Mouse (Mus musculus) hindbrain, embryonic 11.5 days (tissue): ENCODE measurements around the gene Chst11. TPM values are rescaled to one million over a fixed set of nuclear protein-coding genes. Genes with fewer than 3 reads are reported as not detected.

Experiments
- ATAC-seq: fragments of 200-750 bp; cut with Nextera tagmentation; 2 replicates; pipeline ENCODE4 v1.8.0; 2017; ENCODE audit warnings: mild to moderate bottlenecking, moderate TSS enrichment, moderate library complexity; ENCODE audit not compliant: low FRiP score
- DNase-seq: peaks from one replicate; pipeline ENCODE4 v3.0.0-alpha.2; 2015; ENCODE audit warnings: low spot score
- H3K27ac ChIP-seq: fragments of 300-500 bp; sonication (generic); 2 replicates; pipeline ENCODE4 v1.5.1; 2014; ENCODE audit warnings: mild to moderate bottlenecking, low read depth, low read length
- H3K27me3 ChIP-seq: fragments of 300-500 bp; sonication (generic); 2 replicates; pipeline ENCODE4 v1.6.1; 2014; ENCODE audit warnings: mild to moderate bottlenecking, low read length, moderate library complexity, mixed read lengths; ENCODE audit not compliant: control insufficient read depth, insufficient read depth
- H3K36me3 ChIP-seq: fragments of 300-500 bp; sonication (generic); 2 replicates; pipeline ENCODE4 v1.6.1; 2014; ENCODE audit warnings: mild to moderate bottlenecking, low read length, moderate library complexity, mixed read lengths; ENCODE audit not compliant: control insufficient read depth, insufficient read depth
- H3K4me1 ChIP-seq: fragments of 300-500 bp; sonication (generic); replicated peaks from 2 replicates; pipeline ENCODE4 v1.6.1; 2014; ENCODE audit warnings: low read length, mixed read lengths; ENCODE audit not compliant: control insufficient read depth, insufficient read depth
- H3K4me2 ChIP-seq: fragments of 300-500 bp; sonication (generic); replicated peaks from 2 replicates; pipeline ENCODE4 v1.6.1; 2014; ENCODE audit warnings: mild to moderate bottlenecking, low read depth, low read length
- H3K4me3 ChIP-seq: fragments of 300-500 bp; sonication (generic); 2 replicates; pipeline ENCODE4 v1.5.1; 2014; ENCODE audit warnings: low read depth, low read length
- H3K9ac ChIP-seq: fragments of 300-500 bp; sonication (generic); 2 replicates; pipeline ENCODE4 v1.6.1; 2014; ENCODE audit warnings: low read depth, low read length
- H3K9me3 ChIP-seq: fragments of 300-500 bp; sonication (generic); 2 replicates; pipeline ENCODE4 v1.6.1; 2016; ENCODE audit warnings: low read length; ENCODE audit not compliant: control insufficient read depth
- WGBS: fragments of 180-500 bp; shearing (Covaris S2); extraction: QIAGEN DNeasy Blood & Tissue Kit; methylation state at CpG from one replicate; pipeline ENCODE4 v1.1.7; 2014; 5-methylcytosine and 5-hydroxymethylcytosine counted together
- polyA plus RNA-seq: library from polyadenylated mRNA; unstranded; fragments of >200 nt; fragmentation: Nextera tagmentation; extraction: Ambion mirVana; gene quantifications from 2 replicates; pipeline ENCODE4 v1.2.1, GENCODE M21; 2014

Chst11 gene
- polyA plus RNA-seq, 1 experiment from 2014 or later: 2.3 TPM

- Histone ChIP-seq H3K4me2 (no peak overlapping the region), H3K9me3 (no peaks in the 10 kb centered on the region), H3K27ac (no peak overlapping the region), H3K36me3 (no peaks in the 10 kb centered on the region), H3K4me3 (no peak overlapping the region), H3K9ac (no peak overlapping the region), H3K27me3 (no peaks in the 10 kb centered on the region), H3K4me1 (no peaks in the 10 kb centered on the region)
- no peak for ATAC-seq
- DNase-seq: no peak
- WGBS: 88% methylated on average over 11 of the region's 11 CpGs
Measured at GRCm38 (mm10) chr10:83168303-83169056, 183.2 kb downstream of the Chst11 start.

- H3K4me2 ChIP-seq: no peak overlapping the region
- no peaks in the 10 kb centered on the region for H3K27me3 ChIP-seq
- no peak overlapping the region for H3K27ac ChIP-seq
- no peaks in the 10 kb centered on the region for H3K4me1 ChIP-seq
- H3K4me3 ChIP-seq: no peak overlapping the region
- no peaks in the 10 kb centered on the region for H3K9me3 ChIP-seq
- no peak overlapping the region for H3K9ac ChIP-seq
- WGBS: 82% methylated on average over 6 of the region's 6 CpGs
- no peak for DNase-seq
- no peak for ATAC-seq
- H3K36me3 ChIP-seq: no peaks in the 10 kb centered on the region
Measured at GRCm38 (mm10) chr10:83169554-83169953, 184.3 kb downstream of the Chst11 start.

- Histone ChIP-seq H3K9me3 (no peaks in the 10 kb centered on the region), H3K36me3 (no peaks in the 10 kb centered on the region), H3K4me3 (no peak overlapping the region), H3K4me2 (no peak overlapping the region), H3K27me3 (no peaks in the 10 kb centered on the region), H3K4me1 (no peaks in the 10 kb centered on the region), H3K27ac (no peak overlapping the region), H3K9ac (no peak overlapping the region)
- DNase-seq: no peak
- WGBS: 89% methylated on average over 5 of the region's 5 CpGs
- no peak for ATAC-seq
Measured at GRCm38 (mm10) chr10:83178151-83178550, 192.9 kb downstream of the Chst11 start.

GRCm38 (mm10) chr10:83178661-83179060 is 193.4 kb downstream of the Chst11 start:
- no peak overlapping the region for H3K4me3 ChIP-seq
- no peak overlapping the region for H3K9ac ChIP-seq
- H3K36me3 ChIP-seq: no peaks in the 10 kb centered on the region
- WGBS: 86% methylated on average over 1 of the region's 1 CpGs
- no peak overlapping the region for H3K27ac ChIP-seq
- H3K27me3 ChIP-seq: no peaks in the 10 kb centered on the region
- DNase-seq (no peak), ATAC-seq (no peak)
- no peak overlapping the region for H3K4me2 ChIP-seq
- no peaks in the 10 kb centered on the region for H3K4me1 ChIP-seq
- H3K9me3 ChIP-seq: no peaks in the 10 kb centered on the region

GRCm38 (mm10) chr10:83181831-83182572 is 196.7 kb downstream of the Chst11 start:
- H3K27ac ChIP-seq: no peak overlapping the region
- H3K27me3 ChIP-seq: no peaks in the 10 kb centered on the region
- no peaks in the 10 kb centered on the region for H3K9me3 ChIP-seq
- H3K9ac ChIP-seq: no peak overlapping the region
- no peak; the same call in 1 of the 2 replicates for ATAC-seq
- WGBS: 77% methylated on average over 15 of the region's 15 CpGs
- no peaks in the 10 kb centered on the region for H3K36me3 ChIP-seq
- no peaks in the 10 kb centered on the region for H3K4me1 ChIP-seq
- H3K4me2 ChIP-seq: no peak overlapping the region
- no peak overlapping the region for H3K4me3 ChIP-seq
- DNase-seq: no peak

GRCm38 (mm10) chr10:83182573-83182960 is 197.3 kb downstream of the Chst11 start:
- no peak overlapping the region for H3K4me3 ChIP-seq
- peak; percentile 84 for DNase-seq
- H3K27me3 ChIP-seq: no peaks in the 10 kb centered on the region
- no peak overlapping the region for H3K4me2 ChIP-seq
- H3K4me1 ChIP-seq: no peaks in the 10 kb centered on the region
- H3K36me3 ChIP-seq: no peaks in the 10 kb centered on the region
- WGBS: 30% methylated on average over 8 of the region's 8 CpGs
- H3K27ac ChIP-seq: no peak overlapping the region
- no peak overlapping the region for H3K9ac ChIP-seq
- no peaks in the 10 kb centered on the region for H3K9me3 ChIP-seq
- ATAC-seq: no peak; the same call in 1 of the 2 replicates

- Histone ChIP-seq H3K4me1 (no peaks in the 10 kb centered on the region), H3K9me3 (no peaks in the 10 kb centered on the region), H3K27me3 (no peaks in the 10 kb centered on the region), H3K36me3 (no peaks in the 10 kb centered on the region), H3K27ac (no peak overlapping the region), H3K9ac (no peak overlapping the region), H3K4me2 (no peak overlapping the region), H3K4me3 (no peak overlapping the region)
- WGBS: 70% methylated on average over 12 of the region's 12 CpGs
- ATAC-seq (no peak), DNase-seq (no peak)
Measured at GRCm38 (mm10) chr10:83183634-83184479, 198.6 kb downstream of the Chst11 start.

- no peaks in the 10 kb centered on the region for H3K27me3 ChIP-seq
- no peaks in the 10 kb centered on the region for H3K9me3 ChIP-seq
- no peaks in the 10 kb centered on the region for H3K36me3 ChIP-seq
- H3K9ac ChIP-seq: no peak overlapping the region
- no peak for DNase-seq
- ATAC-seq: no peak
- no peaks in the 10 kb centered on the region for H3K4me1 ChIP-seq
- H3K4me2 ChIP-seq: no peak overlapping the region
- H3K4me3 ChIP-seq: no peak overlapping the region
- H3K27ac ChIP-seq: no peak overlapping the region
- 80% methylated on average over 7 of the region's 7 CpGs for WGBS
Measured at GRCm38 (mm10) chr10:83184480-83185069, 199.3 kb downstream of the Chst11 start.
